Mouse (Mus musculus) CH12.LX (cell line): ENCODE data around the gene Cdv3. TPM values are rescaled to one million over a fixed set of nuclear protein-coding genes. Genes with fewer than 3 reads are reported as not detected.

ENCODE experiments used
- polyA plus RNA-seq: library from polyadenylated mRNA; unstranded; fragments of >175 nt; gene quantifications from 2 replicates; pipeline ENCODE4 v1.2.1, GENCODE M21; 2012; ENCODE audit warnings: low read depth; ENCODE audit not compliant: insufficient read length
- total RNA-seq, 2 experiments: library from RNA; depleted of rRNA; stranded (reverse); fragments of 300-350 nt in 1 of 2; fragments of >200 nt in 1 of 2; gene quantifications; 2 replicates each; pipeline ENCODE4 v1.2.3; 2012 to 2014

Gene Cdv3
- total and polyA plus RNA-seq, 3 experiments, result 189 to 341 (median 281) TPM

Other genes with a start within 250 kb of the Cdv3 start
- 59.7 and 69.9 TPM in 2 replicates for gene Srprb, start 163.7 kb downstream of the Cdv3 start, total RNA-seq (2012; rRNA removed)
- 37.8 and 39.5 TPM in 2 replicates for gene Srprb, start 163.7 kb downstream of the Cdv3 start, total RNA-seq (2014; rRNA removed)
- 56.2 and 67.2 TPM in 2 replicates for gene Srprb, start 163.7 kb downstream of the Cdv3 start, polyA plus RNA-seq
- gene Gm20425, start 135.5 kb downstream of the Cdv3 start, total RNA-seq (2012; rRNA removed), result not detected in 2 replicates
- not detected in 2 replicates for gene Gm20425, start 135.5 kb downstream of the Cdv3 start, total RNA-seq (2014; rRNA removed)
- gene Gm20425, start 135.5 kb downstream of the Cdv3 start, polyA plus RNA-seq, result not detected in 2 replicates
- gene Trf, start 135.4 kb downstream of the Cdv3 start, total RNA-seq (2012; rRNA removed), result not detected in 2 replicates
- not detected in 2 replicates for gene Trf, start 135.4 kb downstream of the Cdv3 start, total RNA-seq (2014; rRNA removed)
- not detected in 2 replicates for gene Trf, start 135.4 kb downstream of the Cdv3 start, polyA plus RNA-seq
- gene 1300017J02Rik, start 60.8 kb downstream of the Cdv3 start, total RNA-seq (2012; rRNA removed), result 0.80 and 0.81 TPM in 2 replicates
- 0.57 TPM in 1 of 2 replicates, not detected in the other for gene 1300017J02Rik, start 60.8 kb downstream of the Cdv3 start, total RNA-seq (2014; rRNA removed)
- 0.46 and 0.59 TPM in 2 replicates for gene 1300017J02Rik, start 60.8 kb downstream of the Cdv3 start, polyA plus RNA-seq
- 95.0 and 104 TPM in 2 replicates for gene Topbp1, start 60.6 kb downstream of the Cdv3 start, total RNA-seq (2012; rRNA removed)
- gene Topbp1, start 60.6 kb downstream of the Cdv3 start, total RNA-seq (2014; rRNA removed), result 104 and 113 TPM in 2 replicates
- gene Topbp1, start 60.6 kb downstream of the Cdv3 start, polyA plus RNA-seq, result 141 and 152 TPM in 2 replicates
- 0.55 and 0.64 TPM in 2 replicates for gene Bfsp2, start 114.6 kb upstream of the Cdv3 start, total RNA-seq (2012; rRNA removed)
- gene Bfsp2, start 114.6 kb upstream of the Cdv3 start, total RNA-seq (2014; rRNA removed), result 3.4 and 4.1 TPM in 2 replicates
- 4.8 and 5.7 TPM in 2 replicates for gene Bfsp2, start 114.6 kb upstream of the Cdv3 start, polyA plus RNA-seq